Mouse (Mus musculus) liver, adult (tissue): ENCODE measurements around the gene Srsf3.
A peak's percentile ranks its signal among the peaks of the same experiment; 100 is the strongest.

Source experiments
- GATA4 ChIP-seq: IDR thresholded peaks from 2 replicates; pipeline ENCODE4 v1.6.1; 2014; ENCODE audit warnings: mild to moderate bottlenecking, low read length; ENCODE audit not compliant: insufficient replicate concordance

Gene Srsf3

GRCm38 (mm10) chr17:29034264-29034663, 1.8 kb downstream of the Srsf3 start:
- TF ChIP-seq GATA4, result no peak

GRCm38 (mm10) chr17:29035506-29035905, 3.1 kb downstream of the Srsf3 start:
- no peak for TF ChIP-seq GATA4

GRCm38 (mm10) chr17:29039351-29039750, 6.9 kb downstream of the Srsf3 start:
- no peak for TF ChIP-seq GATA4

GRCm38 (mm10) chr17:29042569-29042968, 10.1 kb downstream of the Srsf3 start:
- no peak for TF ChIP-seq GATA4

GRCm38 (mm10) chr17:29043583-29043982, 11.2 kb downstream of the Srsf3 start:
- TF ChIP-seq GATA4, result no peak

GRCm38 (mm10) chr17:29044146-29044924, 11.9 kb downstream of the Srsf3 start:
- TF ChIP-seq GATA4, result no peak

GRCm38 (mm10) chr17:29044925-29045319, 12.5 kb downstream of the Srsf3 start:
- TF ChIP-seq GATA4, result no peak

GRCm38 (mm10) chr17:29045741-29046530, 13.5 kb downstream of the Srsf3 start:
- TF ChIP-seq GATA4, result peak; percentile 61; the same call in 1 of the 2 replicates

GRCm38 (mm10) chr17:29046863-29047262, 14.4 kb downstream of the Srsf3 start:
- TF ChIP-seq GATA4, result no peak

- TF ChIP-seq GATA4, result no peak
These were observed 15.5 kb downstream of the Srsf3 start for GRCm38 (mm10) chr17:29047697-29048514.

GRCm38 (mm10) chr17:29048748-29049507, 16.5 kb downstream of the Srsf3 start:
- TF ChIP-seq GATA4, result no peak

- no peak for TF ChIP-seq GATA4
These were observed 17.1 kb downstream of the Srsf3 start for GRCm38 (mm10) chr17:29049508-29049889.

- peak; percentile 96 for TF ChIP-seq GATA4
These were observed 17.5 kb downstream of the Srsf3 start for GRCm38 (mm10) chr17:29049923-29050322.

GRCm38 (mm10) chr17:29050791-29051190, 18.4 kb downstream of the Srsf3 start:
- no peak for TF ChIP-seq GATA4

GRCm38 (mm10) chr17:29053067-29053466, 20.6 kb downstream of the Srsf3 start:
- no peak for TF ChIP-seq GATA4
